Mouse (Mus musculus): Measurements from ENCODE around the gene Urb1. TPM values are rescaled to one million over a fixed set of nuclear protein-coding genes. Genes with fewer than 3 reads are reported as not detected.

Gene Urb1
- polyA plus RNA-seq, 1 experiment from 2014 or later, result 4.2 TPM

GRCm38 (mm10) chr16:90724051-90724450 lies 86.2 kb downstream of the Urb1 start:
- H3K4me3 ChIP-seq (replicated peaks; ENCODE audit: low read depth, low read length), result no peak overlapping the region
- WGBS, result 95% methylated on average over 4 of the region's 4 CpGs
- no peak for TF ChIP-seq CTCF (IDR thresholded peaks at IDR 0.05; ENCODE audit: low read depth)

GRCm38 (mm10) chr16:90710313-90710712 lies 99.9 kb downstream of the Urb1 start:
- no peaks in the 10 kb centered on the region for H3K4me1 ChIP-seq (replicated peaks; ENCODE audit: insufficient read depth, low read length)
- 67% methylated on average over 12 of the region's 12 CpGs for WGBS
- H3K9ac ChIP-seq (ENCODE audit: low read depth, low read length), result no peak overlapping the region
- H3K27ac ChIP-seq, result no peak overlapping the region
- TF ChIP-seq CTCF (IDR thresholded peaks at IDR 0.05; ENCODE audit: low read depth), result no peak
- no peaks in the 10 kb centered on the region for H3K27me3 ChIP-seq (ENCODE audit: insufficient read depth, low read length)
- ATAC-seq (replicated peaks; ENCODE audit: low FRiP score, low read depth) (no peak), DNase-seq (ENCODE audit: low spot score) (no peak)
- peak overlapping the region; percentile 18; the same call in 1 of the 2 replicates for H3K4me2 ChIP-seq (ENCODE audit: low read length)
- no peaks in the 10 kb centered on the region for H3K9me3 ChIP-seq (replicated peaks; ENCODE audit: low read length)
- H3K36me3 ChIP-seq (ENCODE audit: insufficient read depth, low read length), result no peaks in the 10 kb centered on the region
- H3K4me3 ChIP-seq (replicated peaks; ENCODE audit: low read depth, low read length), result no peak overlapping the region

More at GRCm38 (mm10) chr16:90724051-90724450, 86.2 kb downstream of the Urb1 start:
- Histone ChIP-seq H3K4me2 (ENCODE audit: low read length) (no peak overlapping the region), H3K9ac (ENCODE audit: low read depth, low read length) (no peak overlapping the region), H3K9me3 (replicated peaks; ENCODE audit: low read length) (no peaks in the 10 kb centered on the region), H3K27ac (no peak overlapping the region), H3K27me3 (ENCODE audit: insufficient read depth, low read length) (no peaks in the 10 kb centered on the region), H3K36me3 (ENCODE audit: insufficient read depth, low read length) (peaks cover 10% of the 10 kb centered on the region; the same call in 1 of the 2 replicates), H3K4me1 (replicated peaks; ENCODE audit: insufficient read depth, low read length) (peaks cover 8% of the 10 kb centered on the region; the same call in 1 of the 2 replicates)
- ATAC-seq (replicated peaks; ENCODE audit: low FRiP score, low read depth), result no peak
- DNase-seq (ENCODE audit: low spot score), result no peak

- ATAC-seq (replicated peaks; ENCODE audit: low FRiP score, low read depth), result no peak
- no peak overlapping the region for H3K27ac ChIP-seq
- H3K36me3 ChIP-seq (ENCODE audit: insufficient read depth, low read length), result no peaks in the 10 kb centered on the region
- no peaks in the 10 kb centered on the region for H3K9me3 ChIP-seq (replicated peaks; ENCODE audit: low read length)
- H3K4me3 ChIP-seq (replicated peaks; ENCODE audit: low read depth, low read length), result no peak overlapping the region
- 47% methylated on average over 17 of the region's 17 CpGs for WGBS
- H3K9ac ChIP-seq (ENCODE audit: low read depth, low read length), result no peak overlapping the region
- no peaks in the 10 kb centered on the region for H3K4me1 ChIP-seq (replicated peaks; ENCODE audit: insufficient read depth, low read length)
- TF ChIP-seq CTCF (IDR thresholded peaks at IDR 0.05; ENCODE audit: low read depth), result no peak
- no peaks in the 10 kb centered on the region for H3K27me3 ChIP-seq (ENCODE audit: insufficient read depth, low read length)
- H3K4me2 ChIP-seq (ENCODE audit: low read length), result peak overlapping the region; percentile 18; the same call in 1 of the 2 replicates
- no peak for DNase-seq (ENCODE audit: low spot score)
Observed at GRCm38 (mm10) chr16:90709711-90710289, 100.4 kb downstream of the Urb1 start.

GRCm38 (mm10) chr16:90706279-90706678 lies 103.9 kb downstream of the Urb1 start:
- WGBS, result 32% methylated on average over 3 of the region's 3 CpGs
- no peak overlapping the region for H3K27ac ChIP-seq
- ATAC-seq (replicated peaks; ENCODE audit: low FRiP score, low read depth) (no peak), DNase-seq (ENCODE audit: low spot score) (peak; percentile 39)
- 0 out of 2 replicates have a peak, but pooled peaks cover 6% of the 10 kb centered on the region for H3K4me1 ChIP-seq (replicated peaks; ENCODE audit: insufficient read depth, low read length)
- H3K36me3 ChIP-seq (ENCODE audit: insufficient read depth, low read length), result no peaks in the 10 kb centered on the region
- H3K9ac ChIP-seq (ENCODE audit: low read depth, low read length), result no peak overlapping the region
- no peak for TF ChIP-seq CTCF (IDR thresholded peaks at IDR 0.05; ENCODE audit: low read depth)
- no peak overlapping the region for H3K4me3 ChIP-seq (replicated peaks; ENCODE audit: low read depth, low read length)
- H3K9me3 ChIP-seq (replicated peaks; ENCODE audit: low read length), result no peaks in the 10 kb centered on the region
- H3K27me3 ChIP-seq (ENCODE audit: insufficient read depth, low read length), result no peaks in the 10 kb centered on the region
- H3K4me2 ChIP-seq (ENCODE audit: low read length), result no peak overlapping the region

- no peak overlapping the region for H3K9ac ChIP-seq (ENCODE audit: low read depth, low read length)
- H3K4me1 ChIP-seq (replicated peaks; ENCODE audit: insufficient read depth, low read length), result 0 out of 2 replicates have a peak, but pooled peaks cover 6% of the 10 kb centered on the region
- H3K27ac ChIP-seq, result no peak overlapping the region
- ATAC-seq (replicated peaks; ENCODE audit: low FRiP score, low read depth), result no peak; the same call in 1 of the 2 replicates
- 35% methylated on average over 13 of the region's 13 CpGs for WGBS
- no peaks in the 10 kb centered on the region for H3K27me3 ChIP-seq (ENCODE audit: insufficient read depth, low read length)
- no peak overlapping the region for H3K4me3 ChIP-seq (replicated peaks; ENCODE audit: low read depth, low read length)
- no peaks in the 10 kb centered on the region for H3K9me3 ChIP-seq (replicated peaks; ENCODE audit: low read length)
- no peak for DNase-seq (ENCODE audit: low spot score)
- no peaks in the 10 kb centered on the region for H3K36me3 ChIP-seq (ENCODE audit: insufficient read depth, low read length)
- TF ChIP-seq CTCF (IDR thresholded peaks at IDR 0.05; ENCODE audit: low read depth), result no peak
- no peak overlapping the region for H3K4me2 ChIP-seq (ENCODE audit: low read length)
Observed at GRCm38 (mm10) chr16:90704161-90704825, 105.9 kb downstream of the Urb1 start.

GRCm38 (mm10) chr16:90703646-90704045 lies 106.6 kb downstream of the Urb1 start:
- Histone ChIP-seq H3K9me3 (replicated peaks; ENCODE audit: low read length) (no peaks in the 10 kb centered on the region), H3K4me1 (replicated peaks; ENCODE audit: insufficient read depth, low read length) (0 out of 2 replicates have a peak, but pooled peaks cover 6% of the 10 kb centered on the region), H3K36me3 (ENCODE audit: insufficient read depth, low read length) (no peaks in the 10 kb centered on the region), H3K4me2 (ENCODE audit: low read length) (no peak overlapping the region), H3K4me3 (replicated peaks; ENCODE audit: low read depth, low read length) (no peak overlapping the region), H3K27ac (no peak overlapping the region), H3K27me3 (ENCODE audit: insufficient read depth, low read length) (no peaks in the 10 kb centered on the region), H3K9ac (ENCODE audit: low read depth, low read length) (no peak overlapping the region)
- no peak for DNase-seq (ENCODE audit: low spot score)
- no peak for ATAC-seq (replicated peaks; ENCODE audit: low FRiP score, low read depth)
- no peak for TF ChIP-seq CTCF (IDR thresholded peaks at IDR 0.05; ENCODE audit: low read depth)
- 2% methylated on average over 1 of the region's 1 CpGs for WGBS

Measured in kidney, postnatal 0 days (tissue).